Mouse (Mus musculus): ENCODE measurements around the gene Fam98c.

GRCm38 (mm10) chr7:29162750-29163525 is 6.9 kb upstream of the Fam98c start:
- no peak for TF ChIP-seq POLR2A (IDR thresholded peaks at IDR 0.05; ENCODE audit: low read depth, low read length)
- TF ChIP-seq CTCF (conservative IDR thresholded peaks at IDR 0.05; ENCODE audit: insufficient read depth, insufficient read length, low read depth, low read length) = no peak

Measured in kidney, adult 2 months (tissue).